Mouse (Mus musculus) small intestine, adult 2 months (tissue): ENCODE data around the gene Clca3a1. TPM values are rescaled to one million over a fixed set of nuclear protein-coding genes. Genes with fewer than 3 reads are reported as not detected.

ENCODE experiments used
- H3K27ac ChIP-seq: fragments of 200-500 bp; 2 replicates; pipeline ENCODE4 v1.5.1; 2012; ENCODE audit warnings: low read depth, low read length, control low read depth, inconsistent platforms; ENCODE audit not compliant: insufficient read depth
- H3K27me3 ChIP-seq: fragments of 200-500 bp; 2 replicates; pipeline ENCODE4 v1.6.1; 2012; ENCODE audit warnings: mild to moderate bottlenecking, moderate library complexity, low read length, inconsistent platforms; ENCODE audit not compliant: control insufficient read depth, insufficient read depth
- H3K36me3 ChIP-seq: fragments of 200-500 bp; 2 replicates; pipeline ENCODE4 v1.6.1; 2012; ENCODE audit warnings: mild to moderate bottlenecking, low read length, control low read depth, inconsistent platforms; ENCODE audit not compliant: control insufficient read depth, insufficient read depth
- H3K4me1 ChIP-seq: fragments of 200-500 bp; 2 replicates; pipeline ENCODE4 v1.6.1; 2012; ENCODE audit warnings: low read length, inconsistent platforms, mixed read lengths; ENCODE audit not compliant: control insufficient read depth, insufficient read depth, insufficient read length
- H3K4me3 ChIP-seq: fragments of 200-500 bp; 2 replicates; pipeline ENCODE4 v1.5.1; 2012; ENCODE audit warnings: low read depth, mild to moderate bottlenecking, control low read depth, inconsistent platforms, low read length, moderate library complexity
- CTCF ChIP-seq: fragments of 200-500 bp; IDR thresholded peaks from 2 replicates; pipeline ENCODE4 v1.5.1; 2012; ENCODE audit warnings: low read depth, mild to moderate bottlenecking, control low read depth, inconsistent platforms, low read length, moderate library complexity, mixed read lengths; ENCODE audit not compliant: insufficient replicate concordance, insufficient read length; ENCODE audit errors: extremely low read depth
- POLR2A ChIP-seq: fragments of 200-500 bp; IDR thresholded peaks from 2 replicates; pipeline ENCODE4 v1.6.1; 2012; ENCODE audit warnings: low read depth, mild to moderate bottlenecking, control low read depth, inconsistent platforms, low read length, moderate library complexity
- WGBS: fragments of 180-500 bp; shearing (Covaris S2); methylation state at CpG from one replicate; pipeline ENCODE4 v1.1.7; 2018; 5-methylcytosine and 5-hydroxymethylcytosine counted together
- polyA plus RNA-seq: library from polyadenylated mRNA; depleted of rRNA; stranded (reverse); fragments of >200 nt; gene quantifications from 2 replicates; pipeline ENCODE4 v1.2.3, GENCODE M21; 2012

The Clca3a1 gene
- polyA plus RNA-seq, 1 experiment, result 4.2 TPM

DNA sequence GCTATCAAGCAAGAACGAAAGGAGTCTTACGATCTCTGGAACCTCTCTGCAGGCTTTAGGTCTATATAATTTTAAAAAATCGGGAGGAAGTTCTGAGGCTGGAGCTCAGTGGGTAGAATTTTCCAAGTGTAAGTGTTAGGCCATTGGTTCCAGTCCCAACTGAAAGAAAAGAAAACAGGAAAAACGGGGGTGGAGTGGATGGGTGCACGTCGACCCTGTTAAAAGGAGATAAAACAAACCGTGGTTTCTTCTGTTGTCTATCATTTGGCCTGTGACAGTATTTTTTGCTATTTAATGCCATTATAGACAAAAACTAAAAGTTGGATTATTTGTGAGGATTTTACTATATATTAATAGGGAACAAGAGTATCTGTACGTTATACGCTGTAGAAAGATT, 38.9 kb downstream of the Clca3a1 start:
- TF ChIP-seq CTCF (no peak), POLR2A (no peak)
- Histone ChIP-seq H3K4me1 (peaks cover 4% of the 10 kb centered on the region; the same call in 1 of the 2 replicates), H3K27ac (no peak overlapping the region)

DNA sequence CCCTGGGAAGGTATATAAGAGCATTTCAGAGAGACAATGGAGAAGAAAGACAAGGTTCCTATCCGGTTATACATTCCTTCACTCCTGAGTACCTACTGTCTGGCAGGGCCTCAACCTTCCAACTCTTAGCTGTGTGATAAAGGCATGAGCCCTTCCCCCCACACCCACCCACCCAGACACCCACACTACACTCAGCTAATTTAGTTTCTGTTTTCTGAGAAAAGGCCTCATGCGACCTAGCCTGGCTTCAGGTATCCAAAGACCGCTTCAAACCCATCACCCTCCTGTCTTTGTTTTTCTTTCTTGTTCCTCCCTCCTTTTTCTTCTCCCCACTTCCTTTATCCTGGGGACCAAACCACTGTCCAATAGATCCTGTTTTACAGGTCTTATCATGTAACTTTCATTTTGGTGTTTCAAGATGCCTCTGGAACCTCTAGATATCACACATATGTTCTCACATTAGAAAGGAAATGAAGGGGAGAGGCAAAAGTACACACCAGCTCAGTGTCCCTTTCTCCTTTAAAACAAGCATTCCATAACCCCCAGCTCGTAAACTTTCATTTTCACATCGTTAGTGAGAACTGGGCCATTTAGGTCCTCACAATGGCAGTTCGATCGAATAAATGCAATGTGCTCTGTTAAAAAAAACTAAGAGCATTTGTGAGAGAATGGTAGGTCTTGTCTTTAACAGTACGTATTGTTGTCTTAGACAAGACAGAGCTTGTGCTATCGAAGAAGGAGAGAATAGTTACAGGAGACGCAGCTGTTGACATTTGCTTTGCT, 39.5 kb downstream of the Clca3a1 start:
- H3K4me3 ChIP-seq, result no peak overlapping the region
- TF ChIP-seq POLR2A (no peak), CTCF (no peak)

More for the DNA sequence above, 38.9 kb downstream of the Clca3a1 start:
- Histone ChIP-seq H3K36me3 (no peaks in the 10 kb centered on the region), H3K4me3 (no peak overlapping the region), H3K27me3 (no peaks in the 10 kb centered on the region)
- 79% methylated on average over 9 of the region's 9 CpGs for WGBS

GRCm38 (mm10) chr3:144719901-144720747, 40.7 kb downstream of the Clca3a1 start, which contains the start of gene Sh3glb1:
Sh3glb1 (minus strand) TSS chr3:144720335.
- Histone ChIP-seq H3K36me3 (no peaks in the 10 kb centered on the region), H3K4me3 (peak within 1 kb of the TSS; percentile 69), H3K27me3 (no peaks in the 10 kb centered on the region), H3K27ac (peak within 1 kb of the TSS; percentile 99), H3K4me1 (peaks cover 9% of the 10 kb centered on the region)
- 1% methylated on average over 89 of the region's 98 CpGs for WGBS
- TF ChIP-seq CTCF (peak; percentile 99), POLR2A (peak; percentile 46; the same call in 1 of the 2 replicates)

More for the DNA sequence above, 39.5 kb downstream of the Clca3a1 start:
- Histone ChIP-seq H3K4me1 (peaks cover 4% of the 10 kb centered on the region; the same call in 1 of the 2 replicates), H3K27me3 (no peaks in the 10 kb centered on the region), H3K27ac (peak overlapping the region; percentile 66; the same call in 1 of the 2 replicates), H3K36me3 (no peaks in the 10 kb centered on the region)
- 73% methylated on average over 10 of the region's 10 CpGs for WGBS

- H3K27ac ChIP-seq, result peak overlapping the region; percentile 99
- H3K4me3 ChIP-seq, result peak overlapping the region; percentile 69
- no peaks in the 10 kb centered on the region for H3K36me3 ChIP-seq
- H3K27me3 ChIP-seq, result no peaks in the 10 kb centered on the region
- under 1% methylated on average over 55 of the region's 56 CpGs for WGBS
- peak; percentile 70; the same call in 1 of the 2 replicates for TF ChIP-seq POLR2A
- TF ChIP-seq CTCF, result no peak
- H3K4me1 ChIP-seq, result peaks cover 15% of the 10 kb centered on the region
Observed at GRCm38 (mm10) chr3:144719088-144719900, 41.5 kb downstream of the Clca3a1 start.

- no peaks in the 10 kb centered on the region for H3K36me3 ChIP-seq
- TF ChIP-seq POLR2A (no peak), CTCF (no peak)
- H3K27ac ChIP-seq, result peak overlapping the region; percentile 99
- peaks cover 16% of the 10 kb centered on the region for H3K4me1 ChIP-seq
- WGBS, result 1% methylated on average over 7 of the region's 7 CpGs
- peak overlapping the region; percentile 26; the same call in 1 of the 2 replicates for H3K4me3 ChIP-seq
- H3K27me3 ChIP-seq, result no peaks in the 10 kb centered on the region
Observed at GRCm38 (mm10) chr3:144718706-144719087, 42.1 kb downstream of the Clca3a1 start.

DNA sequence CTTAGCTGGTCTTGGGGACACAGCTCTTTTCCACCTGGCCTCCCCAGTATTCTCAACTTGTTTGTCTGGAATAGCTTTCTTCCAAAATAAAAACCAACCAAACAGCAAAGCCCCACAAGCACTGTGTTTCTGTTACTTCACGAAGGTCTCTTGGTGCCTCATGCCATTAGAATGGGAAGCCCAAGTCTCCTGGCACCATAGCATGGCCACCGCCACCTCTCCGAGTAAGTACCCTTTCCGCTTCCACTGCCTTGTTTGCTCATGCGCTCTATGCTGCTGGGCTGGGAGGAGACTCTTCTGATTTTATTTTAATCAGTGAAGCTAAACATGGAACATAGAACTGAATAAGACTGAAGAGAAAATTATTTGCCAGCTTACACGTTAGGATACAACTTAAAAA, 42.9 kb downstream of the Clca3a1 start:
- Histone ChIP-seq H3K4me3 (no peak overlapping the region), H3K27ac (no peak overlapping the region), H3K27me3 (no peaks in the 10 kb centered on the region), H3K4me1 (peaks cover 16% of the 10 kb centered on the region), H3K36me3 (0 out of 2 replicates have a peak, but pooled peaks cover under 1% of the 10 kb centered on the region)
- no peak for TF ChIP-seq POLR2A
- no peak for TF ChIP-seq CTCF
- WGBS, result 67% methylated on average over 6 of the region's 6 CpGs
